Mouse (Mus musculus): ENCODE measurements around the gene Ceacam11. TPM values are rescaled to one million over a fixed set of nuclear protein-coding genes. Genes with fewer than 3 reads are reported as not detected.
"Not testable (repeated sequence)": the region's sequence is repeated elsewhere in the genome, so short reads cannot be mapped to it uniquely, and the experiment has no call there.

Ceacam11 gene
- total RNA-seq (2021), result not detected
- not detected in 2 replicates for polyA plus RNA-seq (2012; rRNA removed)
- long read RNA-seq, result 0 reads

- DNase-seq, result no peak
Observed at GRCm38 (mm10) chr7:17971824-17972223, at the start of gene Ceacam11. TSS of gene Ceacam11 (plus strand) at chr7:17972124.

GRCm38 (mm10) chr7:18001131-18001530 lies 29.2 kb downstream of the Ceacam11 start:
- not testable (repeated sequence) for DNase-seq

- no peak for DNase-seq
Observed at GRCm38 (mm10) chr7:18009589-18009988, 37.7 kb downstream of the Ceacam11 start, which contains the start of gene Ceacam13. TSS of gene Ceacam13 (plus strand) at chr7:18009889.

Small RNAs within 50 kb of the gene (microRNA-seq; reads per million reads assigned to microRNA genes)
- gene Gm22414, result 0 reads per million in 2 experiments

Other genes with a start within 250 kb of the Ceacam11 start
- gene Ceacam14, start 159.5 kb upstream of the Ceacam11 start, total RNA-seq (2021), result not detected
- not detected in 2 replicates for gene Ceacam14, start 159.5 kb upstream of the Ceacam11 start, polyA plus RNA-seq (2012; rRNA removed)
- gene Gm5155, start 100.4 kb upstream of the Ceacam11 start, total RNA-seq (2021), result not detected
- not detected in 2 replicates for gene Gm5155, start 100.4 kb upstream of the Ceacam11 start, polyA plus RNA-seq (2012; rRNA removed)
- gene Ceacam13, start 37.8 kb downstream of the Ceacam11 start, total RNA-seq (2021), result not detected
- not detected in 2 replicates for gene Ceacam13, start 37.8 kb downstream of the Ceacam11 start, polyA plus RNA-seq (2012; rRNA removed)
- not detected for gene Ceacam12, start 93.8 kb downstream of the Ceacam11 start, total RNA-seq (2021)
- gene Ceacam12, start 93.8 kb downstream of the Ceacam11 start, polyA plus RNA-seq (2012; rRNA removed), result not detected in 2 replicates
- gene Igfl3, start 204.4 kb downstream of the Ceacam11 start, total RNA-seq (2021), result not detected
- gene Igfl3, start 204.4 kb downstream of the Ceacam11 start, polyA plus RNA-seq (2012; rRNA removed), result not detected in 2 replicates

All from adrenal gland, adult 2 months (tissue).